Mouse (Mus musculus) gonadal fat pad, adult 2 months (tissue): ENCODE results near the gene Sf3a2. TPM values are rescaled to one million over a fixed set of nuclear protein-coding genes. Genes with fewer than 3 reads are reported as not detected.

Source experiments
- DNase-seq: peaks from one replicate; pipeline ENCODE4 v3.0.0-alpha.2; 2012; ENCODE audit warnings: low read depth
- polyA plus RNA-seq: library from polyadenylated mRNA; depleted of rRNA; stranded (reverse); fragments of >200 nt; gene quantifications from 2 replicates; pipeline ENCODE4 v1.2.3, GENCODE M21; 2012

Sf3a2 gene
- polyA plus RNA-seq, 1 experiment: 20.1 TPM

- DNase-seq: no peak
Measured at GRCm38 (mm10) chr10:80775731-80776130, 22.3 kb upstream of the Sf3a2 start.

- DNase-seq: no peak
Measured at GRCm38 (mm10) chr10:80776358-80776869, 21.6 kb upstream of the Sf3a2 start.

GRCm38 (mm10) chr10:80777123-80777522 lies 20.9 kb upstream of the Sf3a2 start:
- DNase-seq: no peak

GRCm38 (mm10) chr10:80779565-80779964 lies 18.4 kb upstream of the Sf3a2 start:
- no peak for DNase-seq

DNA sequence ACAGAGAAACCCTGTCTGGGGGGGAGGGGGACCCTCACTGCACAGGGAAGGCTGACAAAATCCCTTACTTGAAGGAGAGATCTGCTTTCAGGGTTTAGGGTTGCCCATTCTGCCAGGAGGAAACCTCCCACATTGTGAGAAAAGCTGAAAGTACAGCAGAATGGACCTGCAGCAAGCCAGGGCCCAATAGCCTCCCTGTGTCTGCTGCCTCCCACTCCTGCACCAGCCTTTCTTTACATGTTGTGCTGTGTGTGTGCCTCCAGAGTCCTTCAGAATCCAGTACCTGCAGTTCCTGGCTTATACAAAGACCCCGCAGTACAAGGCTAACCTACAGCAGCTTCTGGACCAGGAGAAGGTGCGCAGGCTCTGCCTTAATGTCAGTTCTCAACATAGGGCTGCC lies 13.7 kb upstream of the Sf3a2 start:
- no peak for DNase-seq

GRCm38 (mm10) chr10:80784871-80785270 lies 13.1 kb upstream of the Sf3a2 start:
- DNase-seq: no peak

DNA sequence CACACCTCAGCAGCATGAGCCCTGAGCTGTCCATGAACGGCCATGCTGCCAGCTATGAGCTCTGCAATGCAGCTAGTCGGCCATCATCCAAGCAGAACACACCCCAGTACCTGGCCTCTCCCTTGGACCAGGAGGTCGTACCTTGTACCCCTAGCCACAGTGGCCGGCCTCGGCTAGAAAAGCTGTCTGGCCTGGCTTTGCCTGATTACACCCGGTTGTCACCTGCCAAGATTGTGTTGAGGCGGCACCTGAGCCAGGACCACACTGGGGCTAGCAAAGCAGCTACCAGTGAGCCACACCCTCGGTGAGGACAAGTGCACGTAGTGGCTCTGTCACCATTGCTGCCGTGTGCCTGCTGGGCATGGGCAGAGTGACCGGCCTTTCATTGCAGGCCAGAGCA lies 12.0 kb upstream of the Sf3a2 start:
- DNase-seq: no peak

DNA sequence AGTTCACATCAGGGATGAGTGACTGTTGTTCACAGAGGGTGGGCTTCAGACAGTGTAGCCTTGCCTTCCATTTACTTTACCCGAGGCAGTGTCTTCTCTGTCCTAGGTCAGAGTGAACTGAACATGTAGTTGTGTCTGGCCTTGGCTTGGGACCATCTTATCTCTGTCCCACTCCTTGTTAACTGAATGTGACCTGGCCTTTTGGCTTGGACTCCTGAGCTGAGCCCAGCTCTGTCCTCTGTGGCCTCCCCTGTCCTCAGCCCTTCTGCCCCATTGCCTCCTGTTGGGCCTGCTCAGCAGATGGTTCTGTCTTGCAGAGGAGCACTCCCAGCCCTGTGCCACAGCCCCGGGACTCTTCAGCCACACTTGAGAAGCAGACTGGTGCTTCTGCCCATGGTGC lies 10.5 kb upstream of the Sf3a2 start:
- DNase-seq: no peak

- no peak for DNase-seq
Measured at GRCm38 (mm10) chr10:80790761-80791404, 7.1 kb upstream of the Sf3a2 start.

- no peak for DNase-seq
Measured at GRCm38 (mm10) chr10:80791476-80792174, 6.4 kb upstream of the Sf3a2 start.

GRCm38 (mm10) chr10:80792175-80793032 lies 5.6 kb upstream of the Sf3a2 start:
- no peak for DNase-seq

DNA sequence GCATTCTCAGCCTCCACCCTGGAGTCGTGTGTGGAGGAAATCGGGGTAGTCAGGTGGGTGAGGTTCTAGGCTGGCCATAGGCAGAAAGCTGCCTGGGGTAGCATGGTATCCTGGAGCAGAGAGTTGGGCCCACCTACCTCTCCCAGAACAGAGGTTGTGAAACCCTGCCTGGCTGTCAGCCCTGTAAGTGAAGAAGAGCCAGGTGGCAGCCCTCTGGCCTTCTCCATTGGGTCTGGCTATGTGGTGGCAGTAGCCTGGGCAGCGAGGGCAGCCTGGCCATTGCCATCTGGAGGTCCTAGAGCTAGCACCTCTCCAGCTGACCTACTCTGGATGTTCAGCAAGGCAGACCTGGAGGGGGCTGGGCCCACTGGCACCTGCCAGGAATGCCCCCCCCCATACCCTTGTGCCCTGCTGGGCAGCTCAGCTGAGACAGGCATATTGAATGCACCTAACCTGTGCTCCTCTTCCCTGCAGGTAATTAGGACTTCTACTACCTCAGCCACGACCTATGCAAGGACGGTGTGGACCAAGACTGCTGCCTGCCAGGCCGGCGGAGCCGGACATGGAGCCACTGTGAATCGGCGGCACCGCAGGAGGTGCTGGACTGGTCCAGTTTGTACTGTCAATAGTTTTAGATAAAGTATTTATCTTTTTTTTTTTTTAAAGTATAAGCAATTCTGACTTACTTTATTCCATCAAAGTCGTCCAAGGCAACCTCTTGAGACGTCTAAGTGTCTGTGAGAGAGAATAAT lies 4.8 kb upstream of the Sf3a2 start:
- DNase-seq: no peak

DNA sequence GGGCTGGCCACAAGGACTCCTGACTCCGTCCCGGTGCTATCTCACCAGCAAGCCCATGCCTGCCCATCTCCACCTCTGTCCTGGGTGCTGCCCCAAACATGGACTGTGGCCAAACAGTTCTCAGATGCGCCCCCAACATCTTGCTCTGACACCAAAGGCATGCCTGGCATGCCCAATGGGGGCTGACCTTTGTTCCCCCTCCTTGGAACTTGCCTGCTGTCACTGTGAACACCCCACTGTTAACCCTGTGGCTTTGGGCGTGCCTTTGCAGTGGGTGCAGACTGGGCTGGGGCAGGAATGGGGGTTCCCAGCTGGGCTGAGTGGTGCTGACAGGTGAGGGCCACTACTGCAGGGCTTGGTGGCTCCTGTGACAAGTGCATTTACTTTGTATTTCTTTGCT lies 4.2 kb upstream of the Sf3a2 start:
- DNase-seq: no peak

DNA sequence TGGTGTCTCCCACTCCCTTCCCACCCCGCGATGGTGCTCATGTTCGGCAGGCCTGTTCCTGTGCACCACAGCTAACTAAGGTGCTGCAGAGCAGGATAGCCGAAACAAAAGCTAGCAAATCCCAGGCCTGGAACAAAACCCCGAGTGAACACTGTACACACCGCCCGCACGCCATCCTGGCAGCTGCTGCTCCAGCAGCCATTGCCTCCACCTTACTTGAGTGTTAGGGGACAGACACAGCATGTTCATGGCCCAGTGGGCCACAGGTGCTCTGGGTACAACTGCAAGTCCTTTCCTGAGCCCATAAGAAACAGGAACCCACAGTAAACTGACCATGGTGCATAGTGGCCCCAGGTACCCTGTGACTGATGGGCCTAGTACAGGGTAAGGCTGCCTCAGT lies 3.2 kb upstream of the Sf3a2 start:
- no peak for DNase-seq

- DNase-seq: no peak
Measured at GRCm38 (mm10) chr10:80796307-80796848, 1.6 kb upstream of the Sf3a2 start.

DNA sequence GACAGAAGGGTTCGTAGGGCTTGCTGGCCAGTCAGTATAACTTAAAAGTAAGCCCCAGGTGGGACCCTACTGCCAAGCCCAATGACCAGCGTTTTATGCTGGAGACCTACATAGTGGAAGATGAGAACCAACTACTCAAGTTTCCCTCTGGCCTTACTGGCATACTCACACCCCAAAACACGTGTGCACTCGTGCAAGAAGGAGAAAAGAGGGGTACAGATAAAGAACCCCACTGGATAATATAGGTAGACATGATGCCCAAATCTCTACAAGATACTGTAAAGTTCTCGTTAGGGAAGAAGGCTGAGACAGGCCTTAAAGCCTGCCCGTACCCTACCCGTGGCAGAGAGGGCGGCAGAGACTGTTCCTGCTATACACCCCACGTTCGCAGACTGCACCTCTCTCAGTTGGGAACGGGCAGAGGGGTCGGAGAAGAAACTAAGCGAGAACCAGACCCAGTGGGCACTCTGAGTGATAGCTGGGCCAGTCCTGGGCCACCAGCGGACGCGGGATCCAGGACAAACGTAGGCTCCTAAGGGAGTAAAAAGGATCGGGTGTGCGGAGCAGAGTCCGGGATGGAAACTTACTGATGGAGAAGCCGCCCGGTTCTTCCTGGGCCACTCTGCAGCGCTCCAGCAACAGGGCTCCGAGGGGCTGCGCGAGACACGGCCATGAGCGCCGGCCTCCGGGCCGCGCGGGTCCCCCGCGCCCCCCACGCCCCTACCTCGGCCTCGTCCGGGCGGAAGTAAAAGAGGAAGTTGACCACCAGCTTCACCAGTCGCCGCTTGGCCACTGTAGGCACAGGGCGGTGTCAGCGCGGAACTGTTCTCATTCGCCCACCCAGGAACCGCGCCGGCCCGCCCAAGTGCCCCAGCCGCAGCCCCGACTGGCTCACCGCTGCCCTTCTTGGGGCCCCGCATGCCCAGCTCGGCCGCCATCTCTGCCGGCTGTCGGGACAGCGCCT lies 530 bp upstream of the Sf3a2 start:
- DNase-seq: no peak

- DNase-seq: no peak
Measured at GRCm38 (mm10) chr10:80799070-80799566, 1.1 kb downstream of the Sf3a2 start.

DNA sequence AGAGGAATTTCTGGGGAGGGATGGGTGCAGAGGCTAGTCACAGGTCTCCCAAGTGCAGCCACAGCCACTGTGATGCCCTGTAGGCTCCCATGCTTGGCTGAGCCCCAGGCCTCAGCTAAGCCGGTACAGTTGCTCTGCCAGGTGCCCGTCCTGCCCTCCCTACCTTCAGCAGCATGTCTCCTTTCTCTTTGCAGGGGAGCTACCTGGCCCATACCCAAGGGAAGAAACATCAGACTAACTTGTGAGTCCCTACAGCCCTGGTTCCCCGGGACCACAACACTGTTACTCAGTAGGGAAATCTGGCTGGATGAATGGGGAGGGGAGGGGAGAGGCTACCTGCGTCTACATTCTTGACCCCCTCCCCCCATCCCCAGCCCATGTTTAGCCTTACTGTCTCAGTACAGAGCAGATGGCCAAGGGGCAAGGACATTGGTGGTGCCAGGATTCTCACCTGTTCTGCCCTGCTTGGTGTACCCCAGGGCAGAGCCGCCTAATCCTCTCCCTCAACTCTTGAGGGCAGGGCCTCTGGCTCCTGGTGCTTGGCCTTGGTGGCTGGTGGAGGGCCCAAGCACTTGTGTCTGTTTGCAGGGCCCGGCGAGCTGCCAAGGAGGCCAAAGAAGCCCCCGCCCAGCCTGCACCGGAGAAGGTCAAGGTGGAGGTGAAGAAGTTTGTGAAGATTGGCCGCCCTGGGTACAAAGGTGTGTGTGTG lies 4.4 kb downstream of the Sf3a2 start:
- no peak for DNase-seq

DNA sequence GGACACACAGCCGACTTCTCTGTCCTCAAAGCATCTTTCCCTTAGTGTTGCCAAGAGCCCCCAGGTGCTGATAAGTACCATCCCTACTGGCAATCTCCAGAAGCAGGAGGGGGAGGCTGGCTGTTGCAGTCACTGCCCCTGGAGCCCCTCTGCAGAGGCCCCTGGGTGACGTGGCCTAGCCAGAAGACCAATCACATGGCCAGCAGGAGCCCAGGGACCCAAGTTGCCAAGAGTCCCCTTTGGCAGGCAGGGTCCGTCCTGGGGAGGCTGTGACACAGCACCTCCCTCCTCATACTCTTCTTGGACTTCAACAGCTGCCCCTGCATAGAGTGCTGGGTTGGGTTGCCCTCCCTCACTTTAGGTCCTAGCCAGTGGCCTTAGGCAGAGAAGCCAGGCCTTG lies 5.0 kb downstream of the Sf3a2 start:
- DNase-seq: no peak
